Mouse (Mus musculus): ENCODE results near the gene D930048N14Rik. TPM values are rescaled to one million over a fixed set of nuclear protein-coding genes. Genes with fewer than 3 reads are reported as not detected.
A peak's percentile ranks its signal among the peaks of the same experiment; 100 is the strongest.

D930048N14Rik gene
- polyA plus RNA-seq, 1 experiment from 2014 or later = 1.6 TPM

DNA sequence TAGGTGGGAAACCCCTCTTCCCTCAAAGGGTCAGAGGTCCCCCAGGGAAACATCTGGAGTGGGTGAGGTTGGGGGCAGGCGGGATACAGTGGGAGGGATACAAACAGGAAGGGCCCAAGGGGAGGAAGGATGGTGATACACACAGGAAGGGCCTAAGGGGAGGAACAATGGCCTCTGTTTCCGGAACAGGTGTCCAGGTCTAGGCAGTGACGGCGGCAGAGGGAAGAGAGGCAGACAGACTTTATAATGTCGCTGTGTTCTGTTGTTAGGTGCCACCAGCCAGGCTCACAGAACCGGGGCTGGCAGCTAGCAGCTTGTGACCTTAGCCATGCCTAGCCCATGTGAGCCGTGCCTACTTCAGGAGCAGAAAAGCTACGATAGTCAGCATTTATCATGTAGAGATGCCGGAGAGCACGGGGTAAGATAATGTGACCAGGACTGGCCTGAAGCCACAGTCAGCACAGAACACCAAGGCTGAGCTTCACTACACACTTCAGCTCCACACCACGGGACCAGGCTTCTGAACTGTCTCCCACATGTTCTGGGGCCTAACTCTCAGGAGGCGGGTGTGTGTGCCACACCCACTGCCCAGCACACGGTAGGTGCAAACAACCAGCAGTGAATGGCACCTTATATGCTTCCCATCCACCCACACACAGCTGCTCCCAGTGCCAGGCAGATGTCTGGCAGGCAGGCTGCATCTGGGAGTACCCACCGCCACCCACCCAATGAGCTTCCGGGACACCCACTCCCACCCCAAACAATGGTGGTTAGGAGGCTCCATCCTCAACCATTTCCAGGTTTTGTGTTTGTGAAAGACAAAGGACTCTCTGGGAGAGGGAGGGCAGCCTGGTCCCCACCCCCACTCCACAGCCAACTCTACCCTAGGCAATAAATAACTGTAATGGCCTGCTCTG, 3.7 kb upstream of the D930048N14Rik start:
- H3K4me3 ChIP-seq = no peak overlapping the region; the same call in 1 of the 2 replicates
- no peak for DNase-seq (ENCODE audit: low spot score)
- WGBS = 85% methylated on average over 15 of the region's 15 CpGs
- H3K27ac ChIP-seq (replicated peaks) = peak overlapping the region; percentile 88
- H3K9me3 ChIP-seq (replicated peaks) = no peaks in the 10 kb centered on the region
- H3K36me3 ChIP-seq = peaks cover 42% of the 10 kb centered on the region
- peaks cover 42% of the 10 kb centered on the region for H3K27me3 ChIP-seq (ENCODE audit: low read depth, poor library complexity, severe bottlenecking)
- peaks cover 56% of the 10 kb centered on the region for H3K4me1 ChIP-seq

DNA sequence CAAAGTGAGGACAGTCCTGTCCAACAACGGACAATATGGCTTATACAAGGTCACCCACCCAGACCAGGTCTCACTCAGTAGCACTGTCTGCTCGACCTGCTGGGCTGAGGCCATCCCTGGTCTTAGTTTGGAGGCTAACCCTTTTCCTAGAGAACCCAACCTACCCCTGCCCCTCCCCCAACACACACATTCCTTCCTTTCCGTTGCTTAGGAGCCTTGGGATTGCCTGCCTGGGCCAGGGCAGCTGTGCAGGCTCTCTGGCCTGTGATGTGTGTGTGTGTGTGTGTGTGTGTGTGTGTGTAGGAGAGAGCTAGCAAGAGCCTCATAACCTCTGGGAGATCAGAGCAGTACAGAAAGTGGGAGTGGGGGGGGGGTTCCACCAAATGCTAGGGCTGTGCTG, 2.2 kb upstream of the D930048N14Rik start:
- Histone ChIP-seq H3K9me3 (replicated peaks) (no peaks in the 10 kb centered on the region), H3K27ac (replicated peaks) (peak overlapping the region; percentile 88), H3K4me3 (peak overlapping the region; percentile 72), H3K36me3 (peaks cover 27% of the 10 kb centered on the region), H3K4me1 (peaks cover 56% of the 10 kb centered on the region), H3K27me3 (ENCODE audit: low read depth, poor library complexity, severe bottlenecking) (peaks cover 47% of the 10 kb centered on the region)
- DNase-seq (ENCODE audit: low spot score) = peak; percentile 89
- 5% methylated on average over 3 of the region's 3 CpGs for WGBS

DNA sequence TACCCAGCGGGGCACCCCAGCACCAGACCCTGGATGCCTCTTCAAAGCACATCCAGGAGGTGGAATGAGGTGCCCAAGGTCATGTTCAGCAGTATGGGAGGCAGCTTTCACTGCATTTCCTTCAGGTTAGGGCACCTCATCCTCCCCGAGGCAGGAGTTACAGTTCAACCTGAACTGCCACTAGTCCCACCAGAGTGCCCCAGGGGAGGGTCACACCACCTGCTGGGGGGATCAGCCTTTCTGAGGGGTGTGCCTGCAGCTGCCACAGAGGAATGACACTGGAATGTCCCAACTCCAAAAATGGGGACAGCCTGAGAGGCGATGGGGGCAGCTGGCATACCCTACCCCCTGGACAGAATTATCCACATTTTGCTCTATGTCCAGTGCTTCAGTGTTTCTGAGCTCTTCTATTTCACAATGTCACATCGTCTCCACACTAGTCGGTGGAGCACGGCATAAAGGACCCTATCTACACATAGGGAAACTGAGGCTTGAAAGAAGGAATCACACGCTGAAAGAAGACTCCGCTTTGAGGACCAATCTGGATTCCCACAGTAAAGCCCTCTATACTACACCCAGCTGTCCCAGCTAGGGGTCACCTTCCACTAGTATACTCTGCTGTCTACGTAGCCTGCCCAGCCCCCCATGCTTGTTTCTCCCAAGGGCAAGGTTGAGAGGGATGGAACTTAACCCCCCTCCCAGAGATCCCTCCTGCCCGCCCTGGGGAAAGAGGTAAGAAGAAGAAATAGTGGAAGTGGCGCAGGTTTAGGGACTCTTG, 1.5 kb upstream of the D930048N14Rik start:
- Histone ChIP-seq H3K4me3 (peak overlapping the region; percentile 72), H3K36me3 (peaks cover 19% of the 10 kb centered on the region), H3K27ac (replicated peaks) (peak overlapping the region; percentile 88), H3K27me3 (ENCODE audit: low read depth, poor library complexity, severe bottlenecking) (peaks cover 39% of the 10 kb centered on the region), H3K9me3 (replicated peaks) (no peaks in the 10 kb centered on the region), H3K4me1 (peaks cover 49% of the 10 kb centered on the region)
- 14% methylated on average over 11 of the region's 11 CpGs for WGBS
- no peak for DNase-seq (ENCODE audit: low spot score)

DNA sequence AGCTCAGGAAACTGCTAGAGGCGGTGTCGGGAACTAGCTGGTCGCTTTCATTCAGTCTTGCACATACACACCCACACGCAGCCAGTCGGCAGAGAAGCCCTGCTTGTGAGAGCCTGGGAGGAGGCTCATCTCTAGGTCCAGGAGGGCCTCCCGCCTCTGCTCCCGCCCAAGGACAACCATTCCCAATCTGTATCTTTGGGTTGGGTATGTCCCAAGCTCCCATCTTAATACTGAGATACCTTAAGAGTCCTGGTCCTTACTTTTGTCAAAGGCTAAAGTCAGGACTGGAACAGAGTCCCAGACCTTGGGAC, 910 bp upstream of the D930048N14Rik start:
- DNase-seq (ENCODE audit: low spot score) = peak; percentile 46
- H3K36me3 ChIP-seq = peaks cover 14% of the 10 kb centered on the region
- H3K27me3 ChIP-seq (ENCODE audit: low read depth, poor library complexity, severe bottlenecking) = peaks cover 36% of the 10 kb centered on the region
- peaks cover 49% of the 10 kb centered on the region for H3K4me1 ChIP-seq
- H3K27ac ChIP-seq (replicated peaks) = peak overlapping the region; percentile 88
- WGBS = 3% methylated on average over 7 of the region's 7 CpGs
- peak overlapping the region; percentile 72 for H3K4me3 ChIP-seq
- no peaks in the 10 kb centered on the region for H3K9me3 ChIP-seq (replicated peaks)

DNA sequence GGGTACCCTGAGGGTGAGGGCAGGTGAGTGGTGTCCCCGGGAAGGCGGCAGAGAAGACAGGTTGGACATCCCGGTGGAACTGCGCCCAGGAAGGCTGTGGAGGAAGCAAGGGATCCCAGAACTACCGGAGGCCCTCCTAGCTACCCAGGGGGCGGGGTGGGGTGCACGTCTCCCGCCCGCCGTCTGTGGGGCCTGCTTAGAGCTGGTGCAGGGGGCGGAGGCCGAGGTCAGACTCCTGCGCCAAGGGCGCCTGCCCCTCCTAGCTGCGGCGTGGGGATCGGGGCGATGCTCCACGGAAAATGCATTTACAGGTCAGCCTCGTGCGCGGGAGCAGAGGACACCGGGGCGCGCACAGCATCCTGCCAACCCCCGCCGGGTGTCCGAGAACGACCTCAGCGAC, 493 bp upstream of the D930048N14Rik start:
- H3K4me3 ChIP-seq = peak overlapping the region; percentile 72
- no peak for DNase-seq (ENCODE audit: low spot score)
- H3K9me3 ChIP-seq (replicated peaks) = no peaks in the 10 kb centered on the region
- peaks cover 36% of the 10 kb centered on the region for H3K27me3 ChIP-seq (ENCODE audit: low read depth, poor library complexity, severe bottlenecking)
- H3K36me3 ChIP-seq = peaks cover 10% of the 10 kb centered on the region
- WGBS = under 1% methylated on average over 30 of the region's 30 CpGs
- H3K4me1 ChIP-seq = peaks cover 49% of the 10 kb centered on the region
- peak overlapping the region; percentile 88 for H3K27ac ChIP-seq (replicated peaks)

DNA sequence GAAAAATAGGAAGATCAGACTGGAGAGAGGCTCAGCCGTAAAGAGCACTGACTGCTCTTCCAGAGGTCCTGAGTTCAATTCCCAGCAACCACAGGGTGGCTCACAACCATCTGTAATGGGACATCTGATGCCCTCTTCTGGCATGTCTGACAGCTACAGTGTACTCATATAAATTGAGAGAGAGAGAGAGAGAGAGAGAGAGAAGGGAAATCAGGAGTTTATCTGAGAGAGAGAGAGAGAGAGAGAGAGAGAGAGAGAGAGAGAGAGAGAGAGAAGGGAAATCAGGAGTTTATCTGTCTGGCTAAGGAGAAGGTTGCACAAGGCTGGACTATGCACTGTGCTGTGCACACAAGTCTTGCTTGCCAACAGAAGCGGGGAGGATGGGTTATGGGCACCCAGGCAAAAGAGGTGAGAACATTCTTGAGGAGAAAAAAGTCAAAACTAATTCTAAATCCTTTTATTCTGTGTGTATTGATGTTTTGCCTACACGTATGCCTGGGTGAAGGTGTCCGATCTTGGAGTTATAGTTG, 2.2 kb downstream of the D930048N14Rik start:
- Histone ChIP-seq H3K4me3 (no peak overlapping the region), H3K27me3 (ENCODE audit: low read depth, poor library complexity, severe bottlenecking) (peaks cover 36% of the 10 kb centered on the region), H3K36me3 (no peaks in the 10 kb centered on the region), H3K4me1 (peaks cover 34% of the 10 kb centered on the region), H3K27ac (replicated peaks) (no peak overlapping the region), H3K9me3 (replicated peaks) (no peaks in the 10 kb centered on the region)
- 88% methylated on average over 4 of the region's 4 CpGs for WGBS
- no peak for DNase-seq (ENCODE audit: low spot score)

DNA sequence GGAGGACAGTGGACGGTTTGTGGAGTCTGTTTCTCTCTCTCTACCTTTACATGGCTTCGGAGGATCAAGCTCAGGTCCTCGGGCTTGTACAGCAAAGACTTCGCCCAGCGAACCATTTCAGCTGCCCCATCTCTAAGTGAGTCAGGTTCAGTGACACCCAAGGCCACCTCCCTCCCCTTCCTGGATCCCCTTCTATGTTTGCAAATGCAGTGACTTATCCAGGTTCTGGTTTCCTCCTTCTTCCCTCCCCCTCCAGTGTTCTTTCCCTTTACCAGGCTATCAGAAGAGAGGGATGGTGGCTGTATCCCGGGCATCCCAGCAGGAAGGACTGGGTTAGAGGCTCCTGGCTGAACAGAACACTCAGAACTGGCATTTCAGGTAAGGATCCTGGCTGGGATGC, 3.0 kb downstream of the D930048N14Rik start:
- H3K4me3 ChIP-seq = no peak overlapping the region
- no peaks in the 10 kb centered on the region for H3K36me3 ChIP-seq
- H3K4me1 ChIP-seq = peaks cover 26% of the 10 kb centered on the region
- no peaks in the 10 kb centered on the region for H3K9me3 ChIP-seq (replicated peaks)
- H3K27me3 ChIP-seq (ENCODE audit: low read depth, poor library complexity, severe bottlenecking) = peaks cover 36% of the 10 kb centered on the region
- 92% methylated on average over 6 of the region's 6 CpGs for whole genome bisulfite sequencing
- H3K27ac ChIP-seq (replicated peaks) = no peak overlapping the region
- DNase-seq (ENCODE audit: low spot score) = no peak

DNA sequence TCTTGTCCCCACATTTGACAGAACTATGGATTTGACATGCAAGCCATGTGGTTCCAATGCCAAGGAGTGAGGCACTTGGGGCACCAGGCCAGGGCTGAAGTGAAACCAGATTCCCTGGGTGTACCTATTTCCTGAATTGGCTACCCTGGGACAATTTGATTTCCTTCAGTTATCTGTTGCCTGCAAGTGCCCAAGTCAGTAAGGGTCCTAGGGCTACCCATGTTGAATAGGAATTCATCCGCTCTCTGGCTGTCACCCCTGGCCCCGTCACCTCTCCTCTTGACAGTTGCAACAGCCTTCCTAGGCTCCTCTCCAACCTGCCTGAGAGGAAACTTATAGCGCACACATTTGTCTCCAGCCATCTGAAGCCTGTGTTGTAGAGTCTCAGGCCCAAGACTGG, 4.1 kb downstream of the D930048N14Rik start:
- no peaks in the 10 kb centered on the region for H3K36me3 ChIP-seq
- no peak for DNase-seq (ENCODE audit: low spot score)
- H3K9me3 ChIP-seq (replicated peaks) = no peaks in the 10 kb centered on the region
- H3K4me1 ChIP-seq = peaks cover 14% of the 10 kb centered on the region
- H3K27me3 ChIP-seq (ENCODE audit: low read depth, poor library complexity, severe bottlenecking) = peaks cover 26% of the 10 kb centered on the region
- no peak overlapping the region for H3K4me3 ChIP-seq
- WGBS = 93% methylated on average over 3 of the region's 3 CpGs
- no peak overlapping the region for H3K27ac ChIP-seq (replicated peaks)

DNA sequence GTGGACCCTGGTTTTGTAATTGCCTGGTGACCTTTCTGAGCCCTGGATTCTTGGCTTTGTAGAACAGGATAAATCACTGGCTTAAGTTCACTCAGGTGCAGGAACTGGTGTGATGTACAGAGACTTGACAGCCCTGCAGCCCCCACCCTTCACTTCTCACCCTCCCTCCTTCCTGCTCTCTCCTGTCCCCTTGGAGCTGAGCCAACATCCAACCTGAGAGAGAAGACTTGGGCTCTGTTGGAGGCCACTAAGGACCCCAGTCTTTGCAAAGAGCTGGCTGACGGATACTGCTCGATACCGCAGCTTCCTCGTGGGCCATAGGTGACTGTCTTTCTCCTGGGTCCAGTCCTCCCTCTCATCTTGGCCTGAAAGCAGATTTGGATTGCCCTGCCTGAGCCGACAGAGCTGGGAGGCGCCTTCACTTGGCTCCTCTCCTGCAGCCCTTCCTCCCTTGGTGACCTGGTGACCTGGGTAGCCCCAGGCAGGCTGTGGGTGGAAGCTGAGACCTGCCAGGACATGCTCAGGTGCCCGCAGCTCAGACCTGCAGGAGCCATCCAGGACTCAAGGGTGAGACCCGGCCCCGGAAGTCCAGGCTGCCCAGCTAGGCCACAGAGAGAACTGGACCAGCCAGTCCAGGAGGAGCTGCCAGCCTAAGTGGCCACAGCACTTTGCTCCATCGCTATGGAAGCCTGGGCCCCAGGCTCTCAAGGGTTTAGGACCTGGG, 6.2 kb downstream of the D930048N14Rik start:
- Histone ChIP-seq H3K27me3 (ENCODE audit: low read depth, poor library complexity, severe bottlenecking) (peaks cover 5% of the 10 kb centered on the region; the same call in 1 of the 2 replicates), H3K4me3 (no peak overlapping the region), H3K4me1 (no peaks in the 10 kb centered on the region), H3K27ac (replicated peaks) (no peak overlapping the region), H3K9me3 (replicated peaks) (no peaks in the 10 kb centered on the region), H3K36me3 (no peaks in the 10 kb centered on the region)
- WGBS = 83% methylated on average over 10 of the region's 10 CpGs
- no peak for DNase-seq (ENCODE audit: low spot score)

DNA sequence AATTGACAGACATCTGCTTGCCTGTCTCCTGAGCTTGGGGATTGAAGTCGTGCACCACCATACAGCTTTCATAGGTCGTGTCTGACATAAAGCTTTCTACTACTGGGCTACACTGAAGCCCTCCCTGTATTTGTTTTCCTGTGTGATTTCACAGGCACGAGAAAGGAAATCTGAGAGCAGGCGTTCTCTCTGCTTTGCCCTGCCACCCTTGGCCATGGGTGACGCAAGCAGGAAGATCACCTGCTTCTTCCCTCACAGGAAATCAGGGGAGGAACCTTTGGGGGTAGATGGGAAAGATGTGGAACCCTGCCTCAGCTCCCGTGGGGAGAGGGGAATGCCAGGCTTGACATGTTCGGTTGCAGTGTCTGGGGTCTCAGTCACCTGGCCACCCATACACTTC, 7.5 kb downstream of the D930048N14Rik start:
- Histone ChIP-seq H3K27me3 (ENCODE audit: low read depth, poor library complexity, severe bottlenecking) (no peaks in the 10 kb centered on the region), H3K36me3 (no peaks in the 10 kb centered on the region), H3K9me3 (replicated peaks) (no peaks in the 10 kb centered on the region), H3K27ac (replicated peaks) (no peak overlapping the region), H3K4me3 (no peak overlapping the region), H3K4me1 (no peaks in the 10 kb centered on the region)
- no peak for DNase-seq (ENCODE audit: low spot score)
- 77% methylated on average over 7 of the region's 7 CpGs for WGBS

DNA sequence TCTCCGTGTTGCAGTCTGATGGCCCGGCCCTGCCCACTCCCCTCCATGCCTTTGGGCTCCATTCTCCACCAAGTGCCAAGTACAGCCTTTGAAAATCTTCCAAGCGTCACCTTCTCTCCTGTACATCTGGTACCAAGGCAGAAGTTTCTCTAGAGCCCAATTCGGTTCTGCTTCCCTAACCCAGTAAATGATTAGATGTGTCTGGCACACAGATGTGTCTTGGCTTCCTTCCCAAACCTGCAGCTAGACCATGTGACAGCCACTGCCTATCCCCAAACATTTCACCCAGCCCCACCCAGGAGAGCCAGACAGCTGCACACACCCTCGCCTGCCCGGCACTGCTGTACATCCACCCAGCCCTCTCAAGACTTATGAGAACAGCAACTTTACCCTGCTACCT, 8.0 kb downstream of the D930048N14Rik start:
- H3K9me3 ChIP-seq (replicated peaks) = no peaks in the 10 kb centered on the region
- H3K4me1 ChIP-seq = no peaks in the 10 kb centered on the region
- 84% methylated on average over 6 of the region's 6 CpGs for whole genome bisulfite sequencing
- no peaks in the 10 kb centered on the region for H3K36me3 ChIP-seq
- H3K4me3 ChIP-seq = no peak overlapping the region
- no peak for DNase-seq (ENCODE audit: low spot score)
- H3K27ac ChIP-seq (replicated peaks) = no peak overlapping the region
- H3K27me3 ChIP-seq (ENCODE audit: low read depth, poor library complexity, severe bottlenecking) = no peaks in the 10 kb centered on the region

DNA sequence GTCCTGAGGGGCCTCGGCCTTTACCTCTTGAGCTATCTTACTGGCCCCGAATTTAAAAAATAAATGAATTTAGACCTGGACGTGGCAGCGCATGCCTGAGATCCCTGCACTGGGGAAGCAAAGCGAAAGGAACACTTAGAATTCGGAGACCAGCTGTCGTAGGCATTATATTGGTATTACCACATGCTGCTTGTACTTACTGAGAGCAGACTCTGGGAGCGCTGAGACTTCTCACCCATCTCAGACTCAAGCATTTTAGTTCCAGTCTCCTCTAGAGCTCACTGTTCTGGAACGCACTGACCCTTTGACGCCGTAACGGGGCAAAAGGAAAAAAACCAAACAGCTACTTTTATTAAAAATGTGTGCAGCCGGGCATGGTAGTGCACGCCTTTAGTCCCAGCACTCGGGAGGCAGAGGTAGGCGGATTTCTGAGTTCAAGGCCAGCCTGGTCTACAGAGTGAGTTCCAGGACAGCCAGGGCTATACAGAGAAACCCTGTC, 11.2 kb downstream of the D930048N14Rik start:
- Histone ChIP-seq H3K27ac (replicated peaks) (no peak overlapping the region), H3K9me3 (replicated peaks) (no peaks in the 10 kb centered on the region), H3K4me1 (no peaks in the 10 kb centered on the region), H3K4me3 (no peak overlapping the region), H3K36me3 (no peaks in the 10 kb centered on the region), H3K27me3 (ENCODE audit: low read depth, poor library complexity, severe bottlenecking) (no peaks in the 10 kb centered on the region)
- WGBS = 86% methylated on average over 16 of the region's 16 CpGs
- DNase-seq (ENCODE audit: low spot score) = no peak
